Mouse (Mus musculus) hindbrain, embryonic 16.5 days (tissue): Measurements from ENCODE around the gene Whamm. TPM values are rescaled to one million over a fixed set of nuclear protein-coding genes. Genes with fewer than 3 reads are reported as not detected.

Experiments used
- ATAC-seq: fragments of 200-750 bp; cut with Nextera tagmentation; 2 replicates; pipeline ENCODE4 v1.8.0; 2017; ENCODE audit warnings: moderate TSS enrichment, moderate library complexity
- H3K27ac ChIP-seq: fragments of 300-500 bp; sonication (generic); 2 replicates; pipeline ENCODE4 v1.5.1; 2014; ENCODE audit warnings: low read depth, mild to moderate bottlenecking, control low read depth, low read length, moderate library complexity
- H3K27me3 ChIP-seq: fragments of 300-500 bp; sonication (generic); replicated peaks from 2 replicates; pipeline ENCODE4 v1.6.1; 2014; ENCODE audit warnings: low read length; ENCODE audit not compliant: control insufficient read depth, insufficient read depth
- H3K36me3 ChIP-seq: fragments of 300-500 bp; sonication (generic); 2 replicates; pipeline ENCODE4 v1.6.1; 2014; ENCODE audit warnings: mild to moderate bottlenecking, low read length, moderate library complexity, mixed read lengths; ENCODE audit not compliant: control insufficient read depth, insufficient read depth
- H3K4me1 ChIP-seq: fragments of 300-500 bp; sonication (generic); 2 replicates; pipeline ENCODE4 v1.6.1; 2014; ENCODE audit warnings: low read depth, low read length; ENCODE audit not compliant: control insufficient read depth, insufficient read depth
- H3K4me2 ChIP-seq: fragments of 300-500 bp; sonication (generic); 2 replicates; pipeline ENCODE4 v1.6.1; 2014; ENCODE audit warnings: mild to moderate bottlenecking, low read length, control low read depth, moderate library complexity
- H3K4me3 ChIP-seq: fragments of 300-500 bp; sonication (generic); 2 replicates; pipeline ENCODE4 v1.5.1; 2014; ENCODE audit warnings: mild to moderate bottlenecking, low read length, control low read depth, moderate library complexity
- H3K9ac ChIP-seq: fragments of 300-500 bp; sonication (generic); 2 replicates; pipeline ENCODE4 v1.6.1; 2014; ENCODE audit warnings: low read depth, mild to moderate bottlenecking, control low read depth, low read length, moderate library complexity
- H3K9me3 ChIP-seq: fragments of 300-500 bp; sonication (generic); 2 replicates; pipeline ENCODE4 v1.6.1; 2014; ENCODE audit warnings: mild to moderate bottlenecking, low read length, moderate library complexity; ENCODE audit not compliant: control insufficient read depth
- WGBS: fragments of 180-500 bp; shearing (Covaris S2); extraction: QIAGEN DNeasy Blood & Tissue Kit; methylation state at CpG from one replicate; pipeline ENCODE4 v1.1.7; 2014; 5-methylcytosine and 5-hydroxymethylcytosine counted together
- polyA plus RNA-seq: library from polyadenylated mRNA; unstranded; fragments of >200 nt; fragmentation: Nextera tagmentation; extraction: Ambion mirVana; gene quantifications from 2 replicates; pipeline ENCODE4 v1.2.1, GENCODE M21; 2015

Gene Whamm
- polyA plus RNA-seq, 1 experiment from 2014 or later, result 2.0 TPM

DNA sequence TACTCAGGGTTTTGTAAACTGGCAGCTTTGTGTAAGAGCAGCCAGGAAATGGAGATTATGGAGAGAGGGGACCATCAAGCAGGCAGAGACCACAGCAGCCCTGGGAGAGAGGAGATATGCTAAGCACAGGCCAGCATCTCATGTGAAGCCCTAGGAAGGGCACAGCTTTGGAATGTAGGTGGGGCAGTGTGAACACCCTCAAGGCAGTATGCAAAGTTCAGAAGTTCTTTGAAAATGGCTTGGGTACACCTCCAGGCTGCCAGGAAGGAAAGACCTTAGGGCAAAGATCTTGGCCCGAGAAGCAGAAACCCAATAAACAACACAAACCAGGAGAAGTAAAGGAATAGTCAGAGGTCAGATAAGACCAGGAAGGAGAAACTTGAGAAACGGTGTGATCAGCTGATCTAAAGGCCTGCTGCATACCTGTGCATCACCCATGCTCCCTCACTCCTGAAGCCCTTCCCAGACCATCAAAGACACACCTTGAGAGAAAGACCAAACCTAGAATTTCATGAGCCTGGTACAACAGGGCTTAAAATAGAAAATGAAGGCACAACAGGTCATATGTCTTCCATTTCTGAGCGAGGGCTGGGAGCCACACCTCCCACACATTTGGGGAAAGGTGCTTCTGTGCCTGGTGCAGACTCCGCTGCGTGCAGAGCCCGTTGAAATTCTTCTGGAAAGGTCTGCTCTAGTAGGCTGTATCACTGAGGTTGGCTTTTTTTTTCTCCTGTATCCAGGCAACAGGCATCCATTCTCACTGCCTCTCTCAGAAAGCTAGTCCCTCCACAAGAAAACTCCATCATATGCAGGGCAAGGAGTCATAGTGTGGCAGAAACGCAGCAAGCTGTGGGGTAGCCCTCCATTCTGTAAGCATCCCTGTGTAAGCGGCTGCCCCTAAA lies 28.6 kb downstream of the Whamm start:
- no peaks in the 10 kb centered on the region for H3K9me3 ChIP-seq

DNA sequence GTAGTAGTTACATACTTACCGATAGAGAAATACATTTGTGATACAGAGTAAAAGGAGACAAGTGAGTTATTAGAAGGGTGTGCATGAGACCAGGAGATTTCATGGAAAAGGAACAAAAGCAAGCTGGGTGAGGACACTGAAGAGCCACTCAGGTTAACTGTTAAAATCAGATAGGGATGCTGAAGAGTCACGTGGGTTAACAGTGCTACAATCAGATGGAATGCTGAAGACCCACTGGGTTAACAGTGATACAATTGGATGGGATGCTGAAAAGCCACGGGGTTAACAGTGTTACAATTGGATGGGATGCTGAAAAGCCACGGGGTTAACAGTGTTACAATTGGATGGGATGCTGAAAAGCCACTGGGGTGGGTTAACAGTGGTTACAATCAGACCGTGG lies 33.9 kb downstream of the Whamm start:
- Histone ChIP-seq H3K27me3 (no peaks in the 10 kb centered on the region), H3K4me2 (no peak overlapping the region), H3K4me1 (no peaks in the 10 kb centered on the region), H3K9me3 (no peaks in the 10 kb centered on the region), H3K4me3 (no peak overlapping the region), H3K36me3 (no peaks in the 10 kb centered on the region), H3K27ac (no peak overlapping the region), H3K9ac (no peak overlapping the region)
- WGBS, result 75% methylated on average over 5 of the region's 5 CpGs
- ATAC-seq, result no peak

More for the DNA sequence above, 28.6 kb downstream of the Whamm start:
- WGBS, result 72% methylated on average over 8 of the region's 8 CpGs
- H3K9ac ChIP-seq, result no peak overlapping the region
- peaks cover 23% of the 10 kb centered on the region for H3K36me3 ChIP-seq
- no peak overlapping the region for H3K4me3 ChIP-seq
- no peak overlapping the region for H3K4me2 ChIP-seq
- H3K4me1 ChIP-seq, result no peaks in the 10 kb centered on the region
- H3K27ac ChIP-seq, result no peak overlapping the region
- H3K27me3 ChIP-seq, result no peaks in the 10 kb centered on the region
- no peak for ATAC-seq

DNA sequence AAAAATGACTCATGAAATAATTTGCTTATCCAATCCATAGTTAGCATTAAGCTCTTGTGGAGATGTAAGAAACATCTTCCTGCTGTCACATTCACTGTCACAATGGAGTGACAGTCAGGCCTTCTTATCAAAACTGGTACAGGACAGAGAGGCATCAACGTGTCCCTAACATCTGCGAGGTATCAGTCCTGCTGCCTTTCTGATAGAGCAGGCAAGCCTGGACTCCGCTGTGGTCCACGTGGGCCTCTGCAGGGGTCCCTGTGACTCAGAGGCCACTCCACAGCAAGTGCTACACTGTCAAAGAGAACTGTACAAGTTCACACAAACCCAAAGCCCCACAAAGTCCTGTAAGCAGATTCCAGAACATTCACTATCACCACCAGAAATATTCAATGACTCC lies 34.4 kb downstream of the Whamm start:
- no peaks in the 10 kb centered on the region for H3K27me3 ChIP-seq
- no peak overlapping the region for H3K4me2 ChIP-seq
- no peaks in the 10 kb centered on the region for H3K4me1 ChIP-seq
- 73% methylated on average over 4 of the region's 4 CpGs for WGBS
- no peak overlapping the region for H3K27ac ChIP-seq
- H3K9ac ChIP-seq, result no peak overlapping the region
- no peaks in the 10 kb centered on the region for H3K9me3 ChIP-seq
- no peak for ATAC-seq
- no peak overlapping the region for H3K4me3 ChIP-seq
- H3K36me3 ChIP-seq, result no peaks in the 10 kb centered on the region

DNA sequence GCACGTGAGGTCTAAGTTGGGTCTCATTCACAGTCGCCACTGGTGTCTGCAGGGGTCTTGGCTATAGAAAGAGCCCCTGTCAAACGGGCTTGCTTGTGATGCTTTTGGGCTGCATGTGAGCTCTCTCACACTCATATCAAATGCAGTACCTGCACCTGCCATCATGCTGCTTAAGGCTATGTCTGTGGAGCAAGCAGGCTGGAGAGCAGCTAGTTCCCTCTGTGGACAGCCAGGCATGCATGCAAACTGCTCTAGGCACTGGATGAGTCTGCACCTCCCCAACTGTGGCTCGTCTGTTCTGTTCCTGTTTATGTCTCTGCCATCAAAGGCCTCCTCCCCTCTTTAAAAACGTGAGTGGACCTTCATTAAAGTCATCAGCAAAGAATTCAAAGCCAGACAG lies 35.4 kb downstream of the Whamm start:
- Histone ChIP-seq H3K9me3 (no peaks in the 10 kb centered on the region), H3K4me1 (no peaks in the 10 kb centered on the region), H3K4me3 (no peak overlapping the region), H3K27ac (no peak overlapping the region), H3K27me3 (no peaks in the 10 kb centered on the region), H3K9ac (no peak overlapping the region), H3K4me2 (no peak overlapping the region), H3K36me3 (no peaks in the 10 kb centered on the region)
- ATAC-seq, result no peak
- 60% methylated on average over 5 of the region's 5 CpGs for WGBS

DNA sequence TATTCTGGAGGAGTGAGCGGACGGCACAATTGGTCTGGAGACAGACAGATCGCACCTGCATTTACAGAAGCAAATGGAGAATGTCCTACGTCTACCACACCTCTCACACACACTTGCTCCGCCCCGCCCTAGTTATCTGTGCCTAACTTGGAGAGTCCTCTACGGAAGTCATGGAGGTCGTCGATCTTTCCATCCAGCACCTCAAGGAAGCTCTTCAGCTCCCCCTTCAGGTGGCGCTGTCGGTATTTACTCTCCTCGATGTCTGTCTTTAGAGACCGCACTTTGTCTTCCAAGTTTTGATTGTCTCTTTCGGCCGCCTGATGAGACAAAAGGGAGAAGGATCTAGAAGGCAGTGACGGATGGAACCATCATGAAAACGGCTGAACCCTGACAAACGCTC lies 39.1 kb downstream of the Whamm start:
- no peak overlapping the region for H3K27ac ChIP-seq
- no peak overlapping the region for H3K4me2 ChIP-seq
- no peaks in the 10 kb centered on the region for H3K27me3 ChIP-seq
- no peak overlapping the region for H3K4me3 ChIP-seq
- no peak overlapping the region for H3K9ac ChIP-seq
- H3K4me1 ChIP-seq, result no peaks in the 10 kb centered on the region
- H3K9me3 ChIP-seq, result no peaks in the 10 kb centered on the region
- no peaks in the 10 kb centered on the region for H3K36me3 ChIP-seq
- WGBS, result 66% methylated on average over 18 of the region's 18 CpGs
- ATAC-seq, result no peak

DNA sequence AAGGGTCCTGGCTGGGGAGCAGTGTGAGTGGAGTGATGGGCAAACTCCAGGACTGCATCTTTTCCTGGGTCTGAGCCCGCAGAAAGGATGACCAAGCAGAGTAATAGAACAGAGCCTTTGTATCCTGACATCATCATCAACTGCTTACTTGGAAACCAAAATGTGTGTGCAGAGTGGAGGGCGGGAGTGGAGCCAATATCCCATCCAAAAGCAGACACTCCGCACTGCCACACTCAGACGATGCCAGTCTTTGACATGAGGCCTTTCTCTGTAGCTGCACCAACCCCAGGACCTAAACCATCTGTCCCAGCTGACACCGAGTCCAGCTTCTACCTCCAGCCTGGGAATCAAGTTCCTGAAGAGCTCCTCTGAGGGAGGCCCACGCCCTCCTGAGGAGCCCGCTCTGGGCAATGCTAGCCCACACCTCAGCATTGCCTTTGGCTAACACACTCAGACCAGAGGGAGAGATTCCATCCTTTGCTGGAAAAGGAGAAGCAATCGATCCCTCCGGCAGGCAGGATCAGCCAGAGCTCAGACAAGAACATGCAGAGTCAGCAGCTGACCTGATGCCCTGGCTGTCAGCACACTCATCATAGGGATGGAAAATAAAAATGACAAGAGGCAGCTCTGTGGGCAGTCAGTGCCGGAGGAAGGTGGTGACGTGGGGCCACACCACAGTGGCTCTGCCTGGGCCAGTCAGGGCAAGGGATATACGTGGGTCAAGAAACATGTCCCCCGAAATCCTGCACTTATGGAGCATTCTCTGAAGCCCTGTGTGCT lies 42.0 kb downstream of the Whamm start:
- no peak overlapping the region for H3K4me3 ChIP-seq
- no peaks in the 10 kb centered on the region for H3K4me1 ChIP-seq
- H3K9me3 ChIP-seq, result no peaks in the 10 kb centered on the region
- ATAC-seq, result peak; percentile 45; the same call in 1 of the 2 replicates
- WGBS, result 83% methylated on average over 13 of the region's 13 CpGs
- no peaks in the 10 kb centered on the region for H3K27me3 ChIP-seq
- no peaks in the 10 kb centered on the region for H3K36me3 ChIP-seq
- no peak overlapping the region for H3K27ac ChIP-seq
- H3K9ac ChIP-seq, result no peak overlapping the region
- no peak overlapping the region for H3K4me2 ChIP-seq

DNA sequence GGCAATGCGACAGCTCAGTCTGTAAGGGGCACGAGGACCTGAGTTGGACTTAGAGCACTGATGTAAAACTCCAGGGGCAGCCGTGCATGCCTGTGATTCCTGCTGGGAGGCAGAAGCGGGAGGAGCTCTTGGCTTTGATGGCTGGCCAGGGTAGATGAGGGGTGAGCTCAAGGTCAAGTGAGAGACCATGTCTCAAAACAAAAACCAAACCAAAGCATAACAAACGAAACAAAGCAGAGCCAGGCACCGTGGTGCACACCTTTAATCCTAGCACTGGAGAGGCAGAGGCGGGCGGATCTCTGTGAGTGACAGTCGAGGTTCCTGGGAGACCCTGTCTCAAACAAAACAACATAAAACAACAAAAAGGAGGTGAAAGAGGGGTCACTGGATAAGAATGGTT lies 44.0 kb downstream of the Whamm start:
- no peaks in the 10 kb centered on the region for H3K27me3 ChIP-seq
- no peak overlapping the region for H3K4me2 ChIP-seq
- WGBS, result 57% methylated on average over 9 of the region's 9 CpGs
- H3K4me3 ChIP-seq, result no peak overlapping the region
- no peaks in the 10 kb centered on the region for H3K36me3 ChIP-seq
- no peaks in the 10 kb centered on the region for H3K9me3 ChIP-seq
- H3K4me1 ChIP-seq, result no peaks in the 10 kb centered on the region
- no peak for ATAC-seq
- no peak overlapping the region for H3K27ac ChIP-seq
- no peak overlapping the region for H3K9ac ChIP-seq

DNA sequence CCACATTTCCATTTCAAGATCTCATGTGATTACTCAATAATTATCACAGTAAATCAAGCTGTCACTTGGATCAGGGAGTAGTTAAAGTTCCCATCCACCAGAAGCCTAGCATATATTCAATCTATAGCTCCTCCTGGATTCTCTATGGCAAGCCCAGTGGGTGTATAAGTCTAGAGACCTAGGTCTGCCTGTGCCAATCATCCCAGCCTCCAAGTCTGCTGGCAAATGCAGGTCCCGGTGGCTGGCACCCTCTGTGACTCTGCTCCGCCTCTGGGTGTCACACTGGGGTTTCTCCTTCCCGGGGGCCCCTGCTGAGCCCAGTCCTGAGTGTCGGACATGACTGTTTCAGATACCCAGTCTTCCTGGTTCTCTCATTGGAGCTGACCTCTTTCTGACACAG lies 51.7 kb downstream of the Whamm start:
- H3K27me3 ChIP-seq, result no peaks in the 10 kb centered on the region
- peaks cover 3% of the 10 kb centered on the region for H3K9me3 ChIP-seq
- H3K4me2 ChIP-seq, result no peak overlapping the region
- no peaks in the 10 kb centered on the region; the same call in 1 of the 2 replicates for H3K4me1 ChIP-seq
- no peak overlapping the region for H3K4me3 ChIP-seq
- no peak for ATAC-seq
- no peak overlapping the region for H3K9ac ChIP-seq
- 59% methylated on average over 4 of the region's 4 CpGs for WGBS
- H3K27ac ChIP-seq, result no peak overlapping the region
- no peaks in the 10 kb centered on the region for H3K36me3 ChIP-seq

DNA sequence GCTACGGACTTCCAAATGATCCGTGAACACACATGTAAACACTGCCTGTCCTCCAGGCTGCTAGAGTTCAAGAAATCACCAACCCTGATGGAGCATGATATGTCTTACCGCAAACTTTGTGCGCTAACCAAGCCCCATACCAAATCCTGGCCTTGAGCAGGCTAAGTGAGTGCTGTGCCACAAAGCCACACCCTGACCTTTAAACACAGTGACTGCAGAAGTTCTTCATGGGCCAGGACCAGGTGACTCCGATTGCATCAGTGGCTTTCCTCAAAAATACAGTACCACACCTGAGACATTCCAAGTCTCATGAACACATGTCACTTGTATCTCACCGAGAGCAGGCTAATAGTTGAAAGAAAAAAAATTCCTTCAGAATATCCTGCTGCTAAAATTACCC lies 52.7 kb downstream of the Whamm start:
- Histone ChIP-seq H3K4me2 (no peak overlapping the region), H3K27ac (no peak overlapping the region), H3K27me3 (no peaks in the 10 kb centered on the region), H3K4me1 (no peaks in the 10 kb centered on the region; the same call in 1 of the 2 replicates), H3K9ac (no peak overlapping the region), H3K9me3 (peaks cover 3% of the 10 kb centered on the region), H3K4me3 (no peak overlapping the region), H3K36me3 (no peaks in the 10 kb centered on the region)
- no peak for ATAC-seq
- 84% methylated on average over 6 of the region's 6 CpGs for WGBS
